Mouse (Mus musculus): Measurements from ENCODE around the gene A130010J15Rik.

DNA sequence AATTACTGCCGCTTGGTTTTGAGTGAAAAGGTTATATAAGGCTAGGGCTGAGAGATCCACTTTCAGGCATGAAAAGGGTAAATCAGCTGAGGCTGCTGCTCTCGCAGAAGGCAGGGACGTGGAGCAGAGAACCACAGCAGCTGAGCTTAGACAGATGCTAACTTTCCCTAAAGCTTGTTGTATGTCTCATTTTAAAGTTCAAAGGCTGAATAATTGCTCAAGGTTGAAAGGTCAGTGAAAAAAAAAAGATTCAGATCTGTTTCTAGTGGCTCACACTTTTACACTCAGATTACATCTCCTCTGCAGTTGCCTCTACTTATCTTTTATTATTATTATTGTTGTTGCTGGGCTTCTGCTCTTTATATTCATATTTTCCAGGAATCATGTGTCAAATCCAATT, 57.7 kb downstream of the A130010J15Rik start:
- TF ChIP-seq ETS1 (conservative IDR thresholded peaks at IDR 0.05; ENCODE audit: low read depth, low read length) (no peak), SMC3 (IDR thresholded peaks at IDR 0.05; ENCODE audit: low read depth, low read length) (no peak), BHLHE40 (IDR thresholded peaks at IDR 0.05; ENCODE audit: low read depth, low read length) (no peak), CTCF (conservative IDR thresholded peaks at IDR 0.05 in 1 of 2, IDR thresholded peaks at IDR 0.05 in 1 of 2; ENCODE audit: low read depth in 2 of 2, low read length in 2 of 2) (no peak), POLR2A (IDR thresholded peaks at IDR 0.05; ENCODE audit: low read depth, low read length) (no peak)

Data from CH12.LX (cell line).